Mouse (Mus musculus) kidney, adult 2 months (tissue): ENCODE results near the gene Six2.

Experiments
- CTCF ChIP-seq: fragments of 200-500 bp; conservative IDR thresholded peaks from 2 replicates; pipeline ENCODE4 v1.5.1; 2011; ENCODE audit warnings: low read depth, mild to moderate bottlenecking, control low read depth, low read length, moderate library complexity, mixed read lengths; ENCODE audit not compliant: insufficient read depth, insufficient read length
- POLR2A ChIP-seq: fragments of 200-500 bp; IDR thresholded peaks from one replicate; pipeline ENCODE4 v1.6.1; 2011; ENCODE audit warnings: low read depth, low read length, control low read depth

DNA sequence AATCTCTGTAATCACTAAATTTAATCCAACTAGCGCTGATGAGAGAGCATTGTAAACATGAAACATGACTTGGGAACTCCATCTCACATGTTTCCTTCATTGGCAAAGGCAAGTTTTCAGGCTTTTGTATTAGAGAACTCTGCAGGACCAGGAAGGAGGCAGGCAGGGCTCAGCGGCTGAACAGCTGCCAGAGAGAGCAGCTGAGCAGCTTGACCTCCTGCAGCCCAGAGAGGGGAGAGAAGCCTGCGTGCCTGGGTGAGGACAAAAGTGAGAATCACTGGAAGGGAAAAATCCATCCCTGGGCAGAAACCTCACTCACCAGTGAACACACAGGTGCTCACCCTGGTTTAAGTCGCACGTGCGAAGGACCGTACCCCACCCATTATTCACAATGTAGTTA lies 29.2 kb upstream of the Six2 start:
- TF ChIP-seq CTCF: no peak
- no peak for TF ChIP-seq POLR2A
